Mouse (Mus musculus) urinary bladder, postnatal 36 days (tissue): ENCODE results near the gene Cklf.
"Not testable (repeated sequence)": the region's sequence is repeated elsewhere in the genome, so short reads cannot be mapped to it uniquely, and the experiment has no call there.

Experiments used
- DNase-seq, 2 experiments: peaks; one replicate each; pipeline ENCODE4 v3.0.0; 2022; ENCODE audit warnings: low spot score in 2 of 2, mixed read lengths in 1 of 2

The Cklf gene

GRCm38 (mm10) chr8:104264271-104264935, 13.7 kb downstream of the Cklf start:
- DNase-seq, result not testable (repeated sequence)

- no peak for DNase-seq
These were observed 17.7 kb downstream of the Cklf start for GRCm38 (mm10) chr8:104268368-104268767.

- no peak for DNase-seq
These were observed 18.3 kb downstream of the Cklf start for GRCm38 (mm10) chr8:104268937-104269440.

GRCm38 (mm10) chr8:104293081-104293480, 42.4 kb downstream of the Cklf start, which contains the start of gene Cmtm2a:
Cmtm2a (minus strand) TSS chr8:104293181.
- DNase-seq, result not testable (repeated sequence)

- DNase-seq, result no peak
These were observed 43.7 kb downstream of the Cklf start for GRCm38 (mm10) chr8:104294396-104294795.

GRCm38 (mm10) chr8:104301577-104301976, 50.9 kb downstream of the Cklf start:
- not testable (repeated sequence) for DNase-seq

GRCm38 (mm10) chr8:104302536-104302935, 51.9 kb downstream of the Cklf start:
- not testable (repeated sequence) for DNase-seq

- no peak for DNase-seq
These were observed 54.3 kb downstream of the Cklf start for GRCm38 (mm10) chr8:104304962-104305361.

GRCm38 (mm10) chr8:104308341-104308740, 57.7 kb downstream of the Cklf start:
- DNase-seq, result not testable (repeated sequence)

- DNase-seq, result not testable (repeated sequence)
These were observed 58.9 kb downstream of the Cklf start, which contains the start of the genes Gm45711 and Cmtm1 for GRCm38 (mm10) chr8:104309441-104310155. Gm45711 (minus strand) TSS chr8:104310081. Cmtm1 (minus strand) TSS chr8:104310145.

- DNase-seq, result not testable (repeated sequence)
These were observed 61.4 kb downstream of the Cklf start for GRCm38 (mm10) chr8:104312023-104312422.

GRCm38 (mm10) chr8:104313311-104313710, 62.6 kb downstream of the Cklf start:
- no peak for DNase-seq
